Mouse (Mus musculus): ENCODE data around the gene Chn2. TPM values are rescaled to one million over a fixed set of nuclear protein-coding genes. Genes with fewer than 3 reads are reported as not detected.

Gene Chn2
- total and polyA plus RNA-seq, 3 experiments = not detected

DNA sequence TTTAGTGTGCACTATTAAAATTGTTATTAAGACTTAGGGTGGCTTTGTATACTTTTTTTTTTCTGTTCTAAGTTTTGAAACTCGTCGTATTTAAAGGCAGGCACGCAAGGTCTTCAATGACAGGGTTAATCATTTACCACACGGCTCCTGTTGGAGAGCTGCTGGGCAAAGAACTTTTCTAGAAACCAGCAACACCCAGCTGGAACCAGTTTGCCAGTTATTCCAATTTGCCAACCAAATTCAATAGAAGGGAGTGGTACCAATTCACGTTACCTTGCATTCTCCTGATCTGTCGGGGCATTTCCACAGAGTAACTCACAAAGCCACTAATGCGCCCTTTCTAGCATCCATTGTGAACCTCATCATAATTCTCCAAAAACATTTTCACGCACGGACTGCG is 290.8 kb downstream of the Chn2 start:
- Histone ChIP-seq H3K79me2 (replicated peaks; ENCODE audit: control insufficient read depth, extremely low read depth, insufficient read depth, poor library complexity, severe bottlenecking) (no peaks in the 10 kb centered on the region), H3K27ac (ENCODE audit: insufficient read depth, low read depth) (no peak overlapping the region), H3K4me2 (ENCODE audit: insufficient read depth, low read depth, poor library complexity, severe bottlenecking) (no peak overlapping the region), H3K4me3 (replicated peaks in 1 of 3; ENCODE audit: low read depth in 2 of 3, low read length in 2 of 3, poor library complexity in 1 of 3) (no peak overlapping the region), H3K27me3 (replicated peaks) (no peaks in the 10 kb centered on the region), H3K36me3 (replicated peaks in 1 of 2; ENCODE audit: control insufficient read depth in 1 of 2, insufficient read depth in 1 of 2, low read length in 1 of 2) (no peaks in the 10 kb centered on the region), H3K4me1 (ENCODE audit: control insufficient read depth in 1 of 2, insufficient read depth in 2 of 2) (peaks cover 7 to 39% of the 10 kb centered on the region in 2 experiments; a peak in 3 of 4 replicates), H3K9me3 (replicated peaks; ENCODE audit: low read length) (no peaks in the 10 kb centered on the region), H3K9ac (ENCODE audit: insufficient read depth, low read depth) (no peak overlapping the region)
- dilution Hi-C loops (cut with MboI; ENCODE audit: extremely low pct_ligation_motif_present, extremely low pct_unique_long_range_greater_than_20kb, low sequenced_read_pairs) = no loop called here
- no peak for DNase-seq (ENCODE audit: extremely low read depth)
- in situ Hi-C loops (cut with MboI; ENCODE audit: low pct_ligation_motif_present, low pct_unique_long_range_greater_than_20kb, low sequenced_read_pairs) = no loop called here
- no peak for TF ChIP-seq E2F4 (IDR thresholded peaks at IDR 0.05; ENCODE audit: insufficient replicate concordance, low read depth, low read length)
- TF ChIP-seq GABPA (IDR thresholded peaks at IDR 0.05; ENCODE audit: insufficient replicate concordance, low read depth, low read length) = no peak
- no peak for TF ChIP-seq ZC3H11A (IDR thresholded peaks at IDR 0.05; ENCODE audit: low read depth, low read length)
- no peak for TF ChIP-seq USF2 (conservative IDR thresholded peaks at IDR 0.05; ENCODE audit: low read depth, low read length)
- no peak for TF ChIP-seq POLR2AphosphoS2 (IDR thresholded peaks at IDR 0.05; ENCODE audit: low read depth, low read length)
- TF ChIP-seq JUND (conservative IDR thresholded peaks at IDR 0.05; ENCODE audit: low read depth, low read length) = no peak
- TF ChIP-seq ZMIZ1 (IDR thresholded peaks at IDR 0.05; ENCODE audit: low read depth, low read length) = no peak
- TF ChIP-seq KAT2A (IDR thresholded peaks at IDR 0.05; ENCODE audit: insufficient replicate concordance, low read length) = no peak
- no peak for TF ChIP-seq MAFK (IDR thresholded peaks at IDR 0.05; ENCODE audit: insufficient replicate concordance, low read length)
- TF ChIP-seq SIN3A (IDR thresholded peaks at IDR 0.05; ENCODE audit: low read length) = no peak
- no peak for TF ChIP-seq JUN (IDR thresholded peaks at IDR 0.05; ENCODE audit: insufficient read depth, low read depth, low read length)
- no peak for TF ChIP-seq HCFC1 (IDR thresholded peaks at IDR 0.05; ENCODE audit: low read depth, low read length)
- TF ChIP-seq ZKSCAN1 (IDR thresholded peaks at IDR 0.05; ENCODE audit: borderline replicate concordance, low read depth, low read length) = no peak

GRCm38 (mm10) chr6:54331765-54332164 is 292.4 kb downstream of the Chn2 start:
- Histone ChIP-seq H3K27me3 (replicated peaks) (no peaks in the 10 kb centered on the region), H3K4me3 (replicated peaks in 1 of 3; ENCODE audit: low read depth in 2 of 3, low read length in 2 of 3, poor library complexity in 1 of 3) (no peak overlapping the region), H3K4me1 (ENCODE audit: control insufficient read depth in 1 of 2, insufficient read depth in 2 of 2) (peaks cover 7 to 39% of the 10 kb centered on the region in 2 experiments; a peak in 3 of 4 replicates), H3K9ac (ENCODE audit: insufficient read depth, low read depth) (no peak overlapping the region), H3K9me3 (replicated peaks; ENCODE audit: low read length) (no peaks in the 10 kb centered on the region), H3K4me2 (ENCODE audit: insufficient read depth, low read depth, poor library complexity, severe bottlenecking) (no peak overlapping the region), H3K79me2 (replicated peaks; ENCODE audit: control insufficient read depth, extremely low read depth, insufficient read depth, poor library complexity, severe bottlenecking) (no peaks in the 10 kb centered on the region), H3K36me3 (replicated peaks in 1 of 2; ENCODE audit: control insufficient read depth in 1 of 2, insufficient read depth in 1 of 2, low read length in 1 of 2) (no peaks in the 10 kb centered on the region), H3K27ac (ENCODE audit: insufficient read depth, low read depth) (no peak overlapping the region)
- TF ChIP-seq JUN (IDR thresholded peaks at IDR 0.05; ENCODE audit: insufficient read depth, low read depth, low read length) (no peak), ZC3H11A (IDR thresholded peaks at IDR 0.05; ENCODE audit: low read depth, low read length) (no peak), USF2 (conservative IDR thresholded peaks at IDR 0.05; ENCODE audit: low read depth, low read length) (no peak), NELFE (IDR thresholded peaks at IDR 0.05; ENCODE audit: low read depth, low read length) (no peak), MAX (IDR thresholded peaks at IDR 0.05; ENCODE audit: low read length) (no peak), MEF2A (IDR thresholded peaks at IDR 0.05; ENCODE audit: borderline replicate concordance, low read depth, low read length) (no peak), CTCF (conservative IDR thresholded peaks at IDR 0.05 in 1 of 2, IDR thresholded peaks at IDR 0.05 in 1 of 2; ENCODE audit: low read depth in 2 of 2, low read length in 2 of 2) (no peak), CHD2 (IDR thresholded peaks at IDR 0.05; ENCODE audit: low read length) (no peak), PAX5 (IDR thresholded peaks at IDR 0.05; ENCODE audit: low read length) (no peak), ELF1 (IDR thresholded peaks at IDR 0.05; ENCODE audit: low read depth, low read length) (no peak), MAFK (IDR thresholded peaks at IDR 0.05; ENCODE audit: insufficient replicate concordance, low read length) (no peak), E2F4 (IDR thresholded peaks at IDR 0.05; ENCODE audit: insufficient replicate concordance, low read depth, low read length) (no peak), ZNF384 (IDR thresholded peaks at IDR 0.05; ENCODE audit: low read depth, low read length) (no peak), IRF4 (IDR thresholded peaks at IDR 0.05; ENCODE audit: low read depth, low read length) (no peak)
- no peak for DNase-seq (ENCODE audit: extremely low read depth)
- in situ Hi-C loops (cut with MboI; ENCODE audit: low pct_ligation_motif_present, low pct_unique_long_range_greater_than_20kb, low sequenced_read_pairs) = no loop called here
- dilution Hi-C loops (cut with MboI; ENCODE audit: extremely low pct_ligation_motif_present, extremely low pct_unique_long_range_greater_than_20kb, low sequenced_read_pairs) = no loop called here
